Comparison of ENCODE assay signal across 8 mouse cellular contexts in genomic region chr7:24547534-24548036, GRCm38 (mm10). TPM values are rescaled to one million over a fixed set of nuclear protein-coding genes. Genes with fewer than 3 reads are reported as not detected.
DNase-seq lines count a peak whose midpoint lies in the region; ATAC-seq and TF ChIP-seq lines count a peak whose summit lies in the region.

No protein-coding gene starts in this region.

- H3K4me2 ChIP-seq in forebrain, embryonic 15.5 days (replicated peaks), result peak overlapping the region; percentile 53
- peak overlapping the region; percentile 83 for H3K4me2 ChIP-seq in liver, embryonic 16.5 days (ENCODE audit: low read depth, low read length)

- H3K27ac ChIP-seq in heart, embryonic 10.5 days, result peak overlapping the region; percentile 89
- H3K27ac ChIP-seq in forebrain, embryonic 15.5 days (replicated peaks), result peak overlapping the region; percentile 66
- H3K27ac ChIP-seq in liver, embryonic 16.5 days (ENCODE audit: low read length), result peak overlapping the region; percentile 55

- no peak for TF ChIP-seq CTCF in C2C12 (IDR thresholded peaks at IDR 0.05; ENCODE audit: control insufficient read depth, insufficient read depth, insufficient read length)

- peaks cover 3% of the 10 kb centered on the region for H3K79me3 ChIP-seq in C2C12 (ENCODE audit: low read depth)

- H3K4me3 ChIP-seq in heart, embryonic 10.5 days, result peak overlapping the region; percentile 88
- H3K4me3 ChIP-seq in C2C12 (ENCODE audit: insufficient read depth, poor library complexity, severe bottlenecking), result peak overlapping the region; percentile 90
- peak overlapping the region; percentile 93 for H3K4me3 ChIP-seq in forebrain, embryonic 15.5 days
- H3K4me3 ChIP-seq in liver, embryonic 16.5 days (ENCODE audit: low read depth, low read length), result peak overlapping the region; percentile 90

- ATAC-seq in forebrain, embryonic 15.5 days (replicated peaks), result no peak; the same call in 1 of the 2 replicates
- no peak for ATAC-seq in liver, embryonic 16.5 days (ENCODE audit: low read depth)

- peaks cover 16% of the 10 kb centered on the region for H3K4me1 ChIP-seq in heart, embryonic 10.5 days
- H3K4me1 ChIP-seq in forebrain, embryonic 15.5 days, result peaks cover 15% of the 10 kb centered on the region
- H3K4me1 ChIP-seq in liver, embryonic 16.5 days (ENCODE audit: control insufficient read depth, low read depth, low read length), result peaks cover 17% of the 10 kb centered on the region

- no peak for DNase-seq in heart, embryonic 10.5 days (ENCODE audit: low spot score)
- no peak for DNase-seq in heart, adult 18-20 months
- no peak for DNase-seq in adrenal gland, adult (ENCODE audit: inconsistent age in 2 of 2, low spot score in 1 of 2)
- no peak for DNase-seq in gastrocnemius, postnatal 10 days
- DNase-seq in thymus, postnatal 4 days, result no peak

- peak overlapping the region; percentile 100 for H3ac ChIP-seq in C2C12 (ENCODE audit: control insufficient read depth, insufficient read length, low read depth)

- H3K9me3 ChIP-seq in heart, embryonic 10.5 days, result no peaks in the 10 kb centered on the region
- H3K9me3 ChIP-seq in forebrain, embryonic 15.5 days, result no peaks in the 10 kb centered on the region
- no peaks in the 10 kb centered on the region for H3K9me3 ChIP-seq in liver, embryonic 16.5 days (replicated peaks; ENCODE audit: control insufficient read depth, low read length)

- peaks cover 43% of the 10 kb centered on the region for H3K36me3 ChIP-seq in heart, embryonic 10.5 days
- peaks cover 2% of the 10 kb centered on the region for H3K36me3 ChIP-seq in C2C12 (ENCODE audit: control insufficient read depth, insufficient read depth)
- H3K36me3 ChIP-seq in forebrain, embryonic 15.5 days, result peaks cover 14% of the 10 kb centered on the region
- no peaks in the 10 kb centered on the region for H3K36me3 ChIP-seq in liver, embryonic 16.5 days (ENCODE audit: control insufficient read depth, insufficient read depth)

- H3K79me2 ChIP-seq in C2C12 (ENCODE audit: control insufficient read depth, insufficient read depth), result peaks cover 22% of the 10 kb centered on the region

- no peaks in the 10 kb centered on the region for H3K27me3 ChIP-seq in heart, embryonic 10.5 days (ENCODE audit: insufficient read depth, poor library complexity, severe bottlenecking)
- H3K27me3 ChIP-seq in C2C12 (ENCODE audit: control insufficient read depth, insufficient read depth, insufficient read length), result no peaks in the 10 kb centered on the region
- H3K27me3 ChIP-seq in forebrain, embryonic 15.5 days, result no peaks in the 10 kb centered on the region
- no peaks in the 10 kb centered on the region for H3K27me3 ChIP-seq in liver, embryonic 16.5 days (ENCODE audit: control insufficient read depth, insufficient read depth, low read depth, low read length)

- WGBS in heart, embryonic 10.5 days, result 31% methylated on average over 13 of the region's 13 CpGs
- WGBS in forebrain, embryonic 15.5 days, result 20% methylated on average over 13 of the region's 13 CpGs
- WGBS in liver, embryonic 16.5 days (ENCODE audit: insufficient replicate concordance), result 27% methylated on average over 13 of the region's 13 CpGs

- peak overlapping the region; percentile 88 for H3K9ac ChIP-seq in forebrain, embryonic 15.5 days (replicated peaks)
- peak overlapping the region; percentile 90 for H3K9ac ChIP-seq in liver, embryonic 16.5 days (ENCODE audit: low read depth, low read length)

TF ChIP-seq in C2C12, 6 proteins besides CTCF, POLR2A, EP300 and RAD21:
- no peak for TF ChIP-seq CEBPB (IDR thresholded peaks at IDR 0.05; ENCODE audit: low read depth)
- no peak for TF ChIP-seq MYOG (IDR thresholded peaks at IDR 0.05; ENCODE audit: control insufficient read depth, extremely low read depth, insufficient read length)
- TF ChIP-seq MAX (IDR thresholded peaks at IDR 0.05), result no peak
- TF ChIP-seq MYOD1 (IDR thresholded peaks at IDR 0.05; ENCODE audit: control insufficient read depth, insufficient read length, low read depth), result no peak
- TF ChIP-seq USF1 (IDR thresholded peaks at IDR 0.05; ENCODE audit: low read depth), result no peak
- TF ChIP-seq FOSL1 (IDR thresholded peaks at IDR 0.05; ENCODE audit: insufficient read depth, low read length, poor library complexity, severe bottlenecking), result no peak

RNA-seq across cellular contexts. Expression of gene Xrcc1, which starts 1.5 kb away (rescaled TPM):
- polyA plus RNA-seq in heart, embryonic 10.5 days (2016; fragmentation: Nextera tagmentation; extraction: Ambion mirVana), result 103 and 106 TPM in 2 replicates
- total RNA-seq in heart, adult 18-20 months (2021), result 10 to 100 TPM; 21.7 to 23.9 TPM
- 57.4 TPM for polyA plus RNA-seq in C2C12 (2012; fragmentation: generic; extraction: Trizol)
- 69.8 and 79.5 TPM in 2 replicates for polyA plus RNA-seq in forebrain, embryonic 15.5 days (2015; fragmentation: Nextera tagmentation; extraction: Ambion mirVana)
- 35.4 and 40.8 TPM in 2 replicates for polyA plus RNA-seq in liver, embryonic 16.5 days (2015; fragmentation: Nextera tagmentation; extraction: Ambion mirVana)
- 10 to 100 TPM; 22.5 to 26.3 TPM for total RNA-seq in gastrocnemius, postnatal 10 days (2021)

RNA-seq across cellular contexts. Expression of gene Pinlyp, which starts 1.7 kb away (rescaled TPM):
- 0.21 TPM in 1 of 2 replicates, not detected in the other for polyA plus RNA-seq in heart, embryonic 10.5 days (2016; fragmentation: Nextera tagmentation; extraction: Ambion mirVana)
- total RNA-seq in heart, adult 18-20 months (2021), result not detected
- polyA plus RNA-seq in C2C12 (2012; fragmentation: generic; extraction: Trizol), result 0.23 TPM
- polyA plus RNA-seq in forebrain, embryonic 15.5 days (2015; fragmentation: Nextera tagmentation; extraction: Ambion mirVana), result 0.52 TPM in 1 of 2 replicates, not detected in the other
- not detected in 2 replicates for polyA plus RNA-seq in liver, embryonic 16.5 days (2015; fragmentation: Nextera tagmentation; extraction: Ambion mirVana)
- total RNA-seq in gastrocnemius, postnatal 10 days (2021), result not detected

RNA-seq across cellular contexts. Expression of gene Irgq, which starts 17.1 kb away (rescaled TPM):
- polyA plus RNA-seq in heart, embryonic 10.5 days (2016; fragmentation: Nextera tagmentation; extraction: Ambion mirVana), result 5.3 and 5.7 TPM in 2 replicates
- total RNA-seq in heart, adult 18-20 months (2021), result 10 to 100 TPM; 15.3 to 18.3 TPM
- polyA plus RNA-seq in C2C12 (2012; fragmentation: generic; extraction: Trizol), result 7.9 TPM
- 29.3 and 29.5 TPM in 2 replicates for polyA plus RNA-seq in forebrain, embryonic 15.5 days (2015; fragmentation: Nextera tagmentation; extraction: Ambion mirVana)
- 1.1 and 1.3 TPM in 2 replicates for polyA plus RNA-seq in liver, embryonic 16.5 days (2015; fragmentation: Nextera tagmentation; extraction: Ambion mirVana)
- 10 to 100 TPM; 12.8 to 15.3 TPM for total RNA-seq in gastrocnemius, postnatal 10 days (2021)

RNA-seq across cellular contexts. Expression of gene AC161166.1, which starts 35.3 kb away (rescaled TPM):
- polyA plus RNA-seq in heart, embryonic 10.5 days (2016; fragmentation: Nextera tagmentation; extraction: Ambion mirVana), result 0.46 and 0.49 TPM in 2 replicates
- not detected for total RNA-seq in heart, adult 18-20 months (2021)
- 0.16 TPM for polyA plus RNA-seq in C2C12 (2012; fragmentation: generic; extraction: Trizol)
- 1.5 and 1.7 TPM in 2 replicates for polyA plus RNA-seq in forebrain, embryonic 15.5 days (2015; fragmentation: Nextera tagmentation; extraction: Ambion mirVana)
- not detected in 2 replicates for polyA plus RNA-seq in liver, embryonic 16.5 days (2015; fragmentation: Nextera tagmentation; extraction: Ambion mirVana)
- not detected for total RNA-seq in gastrocnemius, postnatal 10 days (2021)

RNA-seq across cellular contexts. Expression of gene Ethe1, which starts 39.8 kb away (rescaled TPM):
- polyA plus RNA-seq in heart, embryonic 10.5 days (2016; fragmentation: Nextera tagmentation; extraction: Ambion mirVana), result 20.0 and 20.7 TPM in 2 replicates
- 10 to 100 TPM; 61.2 to 71.1 TPM for total RNA-seq in heart, adult 18-20 months (2021)
- polyA plus RNA-seq in C2C12 (2012; fragmentation: generic; extraction: Trizol), result 48.0 TPM
- polyA plus RNA-seq in forebrain, embryonic 15.5 days (2015; fragmentation: Nextera tagmentation; extraction: Ambion mirVana), result 17.4 and 18.9 TPM in 2 replicates
- 26.4 and 26.5 TPM in 2 replicates for polyA plus RNA-seq in liver, embryonic 16.5 days (2015; fragmentation: Nextera tagmentation; extraction: Ambion mirVana)
- 10 to 100 TPM in 1 of 2 experiments, 1 to 10 TPM in 1; 9.4 to 10.0 TPM for total RNA-seq in gastrocnemius, postnatal 10 days (2021)
